Comparison of ENCODE assay signal across 10 mouse cellular contexts in the genomic region with DNA sequence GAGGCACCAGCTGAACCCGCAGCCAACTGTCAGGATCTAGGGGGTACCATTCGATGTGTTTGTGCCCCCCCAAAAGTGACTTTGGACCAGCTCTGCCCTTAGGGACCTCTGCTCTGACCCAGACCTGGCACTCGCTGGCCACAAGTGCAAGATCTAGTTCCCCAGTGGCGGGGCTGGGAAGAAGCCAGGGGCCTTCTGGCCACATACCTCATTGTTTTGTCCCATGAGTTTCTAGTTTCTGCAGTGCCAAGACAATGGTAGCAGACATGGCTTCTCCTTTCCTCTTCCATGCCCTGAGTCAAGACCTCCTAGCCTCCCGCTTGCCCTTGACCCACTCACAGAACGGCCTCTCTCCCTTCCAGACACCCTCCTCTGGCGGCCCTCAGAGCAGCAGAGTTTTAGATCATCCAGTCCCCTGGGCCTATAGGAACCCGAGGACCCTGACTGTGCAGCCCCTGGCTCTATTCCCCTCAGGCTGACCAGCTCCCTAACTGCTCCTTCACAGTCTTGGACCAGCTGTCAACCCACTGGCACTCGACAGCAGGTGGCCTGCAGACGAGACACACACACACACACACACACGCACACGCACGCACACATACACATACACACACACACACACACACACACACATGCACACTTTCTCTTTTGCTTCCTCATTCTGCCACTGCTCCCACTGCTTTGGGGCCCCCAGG. TPM values are rescaled to one million over a fixed set of nuclear protein-coding genes. Genes with fewer than 3 reads are reported as not detected.
DNase-seq lines count a peak whose midpoint lies in the region; ATAC-seq lines count a peak whose summit lies in the region.
"Had no signal": no experiment of that assay in that cellular context is flagged by ENCODE, and none has a peak within 500 bp of the region (broad histone marks: within the 10 kb centered on the region; RNA-seq: fewer than 3 reads in every experiment).

No protein-coding gene starts in this region.

- peak; percentile 80 for DNase-seq in adrenal gland, postnatal 10 days
- no peak for DNase-seq in adrenal gland, postnatal 4 days (ENCODE audit: low spot score in 2 of 2)
- DNase-seq in midbrain, embryonic 10.5 days (ENCODE audit: low spot score) = no peak
- no peak for DNase-seq in spleen, adult 18-20 months
- DNase-seq in embryo, embryonic 10 days (ENCODE audit: low spot score) = no peak
- DNase-seq: heart, adult 11 months had no signal

- no peak for ATAC-seq in midbrain, embryonic 15.5 days (replicated peaks)
- ATAC-seq in granulocyte monocyte progenitor cell, adult 5-6 weeks (replicated peaks; ENCODE audit: poor library complexity, severe bottlenecking) = peak; percentile 74
- ATAC-seq in neural tube, embryonic 15.5 days (ENCODE audit: low FRiP score) = no peak

- H3K27me3 ChIP-seq in midbrain, embryonic 10.5 days (ENCODE audit: low read depth, poor library complexity, severe bottlenecking) = peaks cover 32% of the 10 kb centered on the region
- no peaks in the 10 kb centered on the region for H3K27me3 ChIP-seq in midbrain, embryonic 15.5 days (replicated peaks)
- H3K27me3 ChIP-seq in neural tube, embryonic 15.5 days (replicated peaks) = no peaks in the 10 kb centered on the region

- H3K9me3 ChIP-seq in midbrain, embryonic 10.5 days (replicated peaks) = no peaks in the 10 kb centered on the region
- H3K9me3 ChIP-seq in midbrain, embryonic 15.5 days = no peaks in the 10 kb centered on the region
- H3K9me3 ChIP-seq in neural tube, embryonic 15.5 days (replicated peaks) = no peaks in the 10 kb centered on the region

- peaks cover 47% of the 10 kb centered on the region for H3K4me1 ChIP-seq in midbrain, embryonic 10.5 days
- peaks cover 16% of the 10 kb centered on the region for H3K4me1 ChIP-seq in midbrain, embryonic 15.5 days
- peaks cover 22% of the 10 kb centered on the region for H3K4me1 ChIP-seq in neural tube, embryonic 15.5 days

- WGBS in midbrain, embryonic 10.5 days = 73% methylated on average over 13 of the region's 13 CpGs
- 65% methylated on average over 13 of the region's 13 CpGs for WGBS in midbrain, embryonic 15.5 days
- 61% methylated on average over 13 of the region's 13 CpGs for WGBS in neural tube, embryonic 15.5 days

- no peaks in the 10 kb centered on the region for H3K36me3 ChIP-seq in midbrain, embryonic 10.5 days
- H3K36me3 ChIP-seq in midbrain, embryonic 15.5 days (replicated peaks) = no peaks in the 10 kb centered on the region
- no peaks in the 10 kb centered on the region for H3K36me3 ChIP-seq in neural tube, embryonic 15.5 days

- no peak overlapping the region for H3K4me3 ChIP-seq in midbrain, embryonic 10.5 days
- H3K4me3 ChIP-seq in midbrain, embryonic 15.5 days = no peak overlapping the region
- H3K4me3 ChIP-seq in neural tube, embryonic 15.5 days (replicated peaks) = no peak overlapping the region

- peak overlapping the region; percentile 77 for H3K27ac ChIP-seq in midbrain, embryonic 10.5 days (replicated peaks)
- H3K27ac ChIP-seq in midbrain, embryonic 15.5 days = no peak overlapping the region
- H3K27ac ChIP-seq in neural tube, embryonic 15.5 days (replicated peaks) = no peak overlapping the region
- H3K27ac ChIP-seq: liver, embryonic 14.5 days had no signal

- H3K4me2 ChIP-seq in midbrain, embryonic 15.5 days = no peak overlapping the region
- H3K4me2 ChIP-seq in neural tube, embryonic 15.5 days = peak overlapping the region; percentile 50

- no peak overlapping the region for H3K9ac ChIP-seq in midbrain, embryonic 15.5 days
- H3K9ac ChIP-seq in neural tube, embryonic 15.5 days (replicated peaks) = no peak overlapping the region
- H3K9ac ChIP-seq: liver, embryonic 14.5 days had no signal

RNA-seq across cellular contexts. Expression of gene Adam11, which starts 8.2 kb away (rescaled TPM):
- 10 to 100 TPM; 18.6 to 45.3 TPM for total RNA-seq in adrenal gland, postnatal 10 days (2021)
- 10 to 100 TPM; 17.4 to 17.6 TPM for total RNA-seq in adrenal gland, postnatal 4 days (2021)
- polyA plus RNA-seq in midbrain, embryonic 10.5 days (2016; fragmentation: Nextera tagmentation; extraction: Ambion mirVana) = 10.7 and 18.4 TPM in 2 replicates
- polyA plus RNA-seq in midbrain, embryonic 15.5 days (2015; fragmentation: Nextera tagmentation; extraction: Ambion mirVana) = 34.4 and 40.4 TPM in 2 replicates
- 9.4 TPM in 1 of 2 replicates, not detected in the other for total RNA-seq in granulocyte monocyte progenitor cell, adult 5-6 weeks (2014; fragmentation: Nextera tagmentation)
- 0.17 TPM in 1 of 2 replicates, not detected in the other for total RNA-seq in granulocyte monocyte progenitor cell, adult 5-6 weeks (2017)
- 28.3 and 34.0 TPM in 2 replicates for polyA plus RNA-seq in neural tube, embryonic 15.5 days (2015; fragmentation: Nextera tagmentation; extraction: Ambion mirVana)

RNA-seq across cellular contexts. Expression of gene Ccdc43, which starts 55.5 kb away (rescaled TPM):
- total RNA-seq in adrenal gland, postnatal 10 days (2021) = 10 to 100 TPM; 20.7 to 23.6 TPM
- 10 to 100 TPM; 24.2 to 31.2 TPM for total RNA-seq in adrenal gland, postnatal 4 days (2021)
- polyA plus RNA-seq in midbrain, embryonic 10.5 days (2016; fragmentation: Nextera tagmentation; extraction: Ambion mirVana) = 59.5 and 63.2 TPM in 2 replicates
- 36.6 and 37.4 TPM in 2 replicates for polyA plus RNA-seq in midbrain, embryonic 15.5 days (2015; fragmentation: Nextera tagmentation; extraction: Ambion mirVana)
- 15.5 and 16.9 TPM in 2 replicates for total RNA-seq in granulocyte monocyte progenitor cell, adult 5-6 weeks (2014; fragmentation: Nextera tagmentation)
- total RNA-seq in granulocyte monocyte progenitor cell, adult 5-6 weeks (2017) = 33.5 and 42.8 TPM in 2 replicates
- polyA plus RNA-seq in neural tube, embryonic 15.5 days (2015; fragmentation: Nextera tagmentation; extraction: Ambion mirVana) = 37.4 and 38.2 TPM in 2 replicates
